Mouse (Mus musculus): ENCODE results near the gene Tti1. TPM values are rescaled to one million over a fixed set of nuclear protein-coding genes. Genes with fewer than 3 reads are reported as not detected.

Tti1 gene
- polyA plus RNA-seq, 1 experiment, result 11.3 TPM

DNA sequence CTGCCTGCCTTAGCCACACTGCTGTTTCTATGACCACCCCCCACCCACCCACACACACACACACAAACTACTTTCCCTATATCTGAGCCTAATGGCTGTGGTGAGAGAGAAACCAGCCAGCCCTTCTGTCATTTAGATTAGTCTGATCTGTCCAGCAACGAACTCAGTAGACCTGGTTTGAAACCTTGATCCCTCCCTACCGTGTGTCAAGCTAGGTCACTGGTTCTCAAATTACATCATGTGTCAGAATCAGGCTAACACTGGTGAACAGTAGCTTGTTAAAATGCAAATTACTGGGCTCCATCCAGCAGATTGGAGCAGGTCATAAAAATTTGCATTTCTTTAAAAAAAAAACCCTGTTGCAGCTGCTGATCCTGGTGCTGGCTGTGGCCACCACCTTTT is 70.5 kb downstream of the Tti1 start:
- no peaks in the 10 kb centered on the region for H3K79me2 ChIP-seq (ENCODE audit: control insufficient read depth, insufficient read depth)
- H3ac ChIP-seq (ENCODE audit: control insufficient read depth, insufficient read length), result no peak overlapping the region
- H3K4me3 ChIP-seq, result no peak overlapping the region
- H3K36me3 ChIP-seq (ENCODE audit: control insufficient read depth, insufficient read depth), result no peaks in the 10 kb centered on the region
- peaks cover 24% of the 10 kb centered on the region for H3K27me3 ChIP-seq (ENCODE audit: control insufficient read depth, insufficient read depth, insufficient read length)
- H3K4me2 ChIP-seq (ENCODE audit: low read depth), result no peak overlapping the region
- TF ChIP-seq MAX (IDR thresholded peaks at IDR 0.05; ENCODE audit: low read depth) (no peak), REST (IDR thresholded peaks at IDR 0.05; ENCODE audit: insufficient read depth, insufficient read length) (no peak), POLR2A (IDR thresholded peaks at IDR 0.05; ENCODE audit: insufficient read length, low read depth) (no peak), SRF (IDR thresholded peaks at IDR 0.05; ENCODE audit: control insufficient read depth, insufficient read length, low read depth) (no peak), CEBPB (IDR thresholded peaks at IDR 0.05; ENCODE audit: insufficient read depth, poor library complexity, severe bottlenecking) (no peak), USF1 (IDR thresholded peaks at IDR 0.05; ENCODE audit: low read depth) (no peak), MYOD1 (IDR thresholded peaks at IDR 0.05; ENCODE audit: control insufficient read depth in 1 of 3, insufficient read length in 2 of 3, low read depth in 2 of 3) (no peak), MYOG (IDR thresholded peaks at IDR 0.05; ENCODE audit: control insufficient read depth in 1 of 3, insufficient read depth in 1 of 3, insufficient read length in 2 of 3, low read depth in 2 of 3) (no peak), TCF12 (IDR thresholded peaks at IDR 0.05; ENCODE audit: insufficient read depth, poor library complexity, severe bottlenecking) (no peak), E2F4 (IDR thresholded peaks at IDR 0.05; ENCODE audit: insufficient read depth) (no peak), POLR2AphosphoS2 (IDR thresholded peaks at IDR 0.05; ENCODE audit: insufficient read length, low read depth) (no peak), TCF3 (IDR thresholded peaks at IDR 0.05; ENCODE audit: insufficient read length, low read depth) (no peak)

DNA sequence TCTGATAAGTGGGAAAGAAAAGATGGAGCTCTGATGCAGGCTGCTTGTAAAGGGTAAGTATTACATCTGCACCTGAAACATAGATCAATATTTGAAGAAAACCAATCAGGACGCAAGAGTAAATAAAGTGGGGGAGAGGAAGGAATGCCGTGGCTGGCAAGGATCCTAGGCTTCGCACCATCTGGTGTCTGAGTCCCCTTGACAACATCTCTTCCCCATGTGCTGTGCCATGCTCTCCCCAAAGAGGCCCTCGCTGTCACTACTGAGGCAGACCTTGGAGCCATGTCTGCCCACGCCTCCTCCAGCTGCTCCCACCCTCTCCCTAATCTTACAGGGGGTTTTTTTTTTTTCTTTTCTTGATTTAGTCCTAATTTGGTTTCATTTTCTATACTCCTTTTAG is 74.3 kb downstream of the Tti1 start:
- no peak overlapping the region for H3K4me2 ChIP-seq (ENCODE audit: low read depth)
- TF ChIP-seq E2F4 (IDR thresholded peaks at IDR 0.05; ENCODE audit: insufficient read depth), result no peak
- no peak for TF ChIP-seq CEBPB (IDR thresholded peaks at IDR 0.05; ENCODE audit: insufficient read depth, poor library complexity, severe bottlenecking)
- no peak for TF ChIP-seq SRF (IDR thresholded peaks at IDR 0.05; ENCODE audit: control insufficient read depth, insufficient read length, low read depth)
- no peak for TF ChIP-seq USF1 (IDR thresholded peaks at IDR 0.05; ENCODE audit: low read depth)
- no peak for TF ChIP-seq POLR2AphosphoS2 (IDR thresholded peaks at IDR 0.05; ENCODE audit: insufficient read length, low read depth)
- TF ChIP-seq REST (IDR thresholded peaks at IDR 0.05; ENCODE audit: insufficient read depth, insufficient read length), result no peak
- peaks cover 17% of the 10 kb centered on the region for H3K27me3 ChIP-seq (ENCODE audit: control insufficient read depth, insufficient read depth, insufficient read length)
- H3K79me2 ChIP-seq (ENCODE audit: control insufficient read depth, insufficient read depth), result no peaks in the 10 kb centered on the region
- no peaks in the 10 kb centered on the region for H3K36me3 ChIP-seq (ENCODE audit: control insufficient read depth, insufficient read depth)
- H3ac ChIP-seq (ENCODE audit: control insufficient read depth, insufficient read length), result no peak overlapping the region
- no peak overlapping the region for H3K4me3 ChIP-seq

GRCm38 (mm10) chr2:157944156-157944893 is 83.9 kb downstream of the Tti1 start:
- Histone ChIP-seq H3K4me3 (no peak overlapping the region), H3K27me3 (ENCODE audit: control insufficient read depth, insufficient read depth, insufficient read length) (peaks cover 61% of the 10 kb centered on the region), H3K79me2 (ENCODE audit: control insufficient read depth, insufficient read depth) (no peaks in the 10 kb centered on the region), H3K4me2 (ENCODE audit: low read depth) (no peak overlapping the region), H3ac (ENCODE audit: control insufficient read depth, insufficient read length) (no peak overlapping the region), H3K36me3 (ENCODE audit: control insufficient read depth, insufficient read depth) (no peaks in the 10 kb centered on the region)
- TF ChIP-seq USF1 (IDR thresholded peaks at IDR 0.05; ENCODE audit: low read depth) (no peak), CEBPB (IDR thresholded peaks at IDR 0.05; ENCODE audit: insufficient read depth, poor library complexity, severe bottlenecking) (no peak), TCF3 (IDR thresholded peaks at IDR 0.05; ENCODE audit: insufficient read length, low read depth) (no peak), POLR2AphosphoS2 (IDR thresholded peaks at IDR 0.05; ENCODE audit: insufficient read length, low read depth) (no peak), MYOG (IDR thresholded peaks at IDR 0.05; ENCODE audit: control insufficient read depth in 1 of 3, insufficient read depth in 1 of 3, insufficient read length in 2 of 3, low read depth in 2 of 3) (no peak), REST (IDR thresholded peaks at IDR 0.05; ENCODE audit: insufficient read depth, insufficient read length) (no peak), E2F4 (IDR thresholded peaks at IDR 0.05; ENCODE audit: insufficient read depth) (no peak), MAX (IDR thresholded peaks at IDR 0.05; ENCODE audit: low read depth) (no peak), POLR2A (IDR thresholded peaks at IDR 0.05; ENCODE audit: insufficient read length, low read depth) (no peak), SRF (IDR thresholded peaks at IDR 0.05; ENCODE audit: control insufficient read depth, insufficient read length, low read depth) (no peak), TCF12 (IDR thresholded peaks at IDR 0.05; ENCODE audit: insufficient read depth, poor library complexity, severe bottlenecking) (no peak), MYOD1 (IDR thresholded peaks at IDR 0.05; ENCODE audit: control insufficient read depth in 1 of 3, insufficient read length in 2 of 3, low read depth in 2 of 3) (no peak)

DNA sequence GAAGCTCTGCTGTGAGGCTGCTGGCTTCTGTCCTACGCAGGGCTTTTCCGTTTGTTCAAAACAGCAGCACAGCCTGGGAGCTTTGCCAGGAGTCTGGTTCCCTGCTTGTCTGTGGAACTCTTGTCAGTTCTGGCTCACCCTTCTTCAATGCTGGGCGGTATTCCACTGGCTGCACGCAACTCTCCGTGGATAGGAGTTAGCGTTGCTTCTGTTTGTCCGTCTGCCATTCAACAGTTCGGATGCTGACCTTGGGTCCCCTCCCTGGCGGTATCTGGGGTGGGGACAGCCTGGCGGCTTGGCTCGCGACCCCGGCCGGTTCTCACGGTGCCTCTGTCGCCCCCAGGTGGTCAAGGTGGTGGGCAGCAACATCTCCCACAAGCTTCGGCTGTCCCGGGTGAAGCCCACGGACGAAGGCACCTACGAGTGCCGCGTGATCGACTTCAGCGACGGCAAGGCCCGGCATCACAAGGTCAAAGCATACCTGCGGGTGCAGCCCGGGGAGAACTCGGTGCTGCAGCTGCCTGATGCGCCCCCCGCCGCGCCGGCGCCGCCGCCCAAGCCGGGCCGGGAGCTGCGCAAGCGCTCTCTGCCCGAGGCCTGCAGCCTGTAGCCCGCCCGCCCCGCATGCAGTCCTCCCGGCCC is 84.6 kb downstream of the Tti1 start:
- H3ac ChIP-seq (ENCODE audit: control insufficient read depth, insufficient read length), result no peak overlapping the region
- no peaks in the 10 kb centered on the region for H3K36me3 ChIP-seq (ENCODE audit: control insufficient read depth, insufficient read depth)
- peaks cover 67% of the 10 kb centered on the region for H3K27me3 ChIP-seq (ENCODE audit: control insufficient read depth, insufficient read depth, insufficient read length)
- H3K4me3 ChIP-seq, result no peak overlapping the region
- no peak overlapping the region for H3K4me2 ChIP-seq (ENCODE audit: low read depth)
- TF ChIP-seq MYOD1 (IDR thresholded peaks at IDR 0.05; ENCODE audit: control insufficient read depth in 1 of 3, insufficient read length in 2 of 3, low read depth in 2 of 3) (no peak), CEBPB (IDR thresholded peaks at IDR 0.05; ENCODE audit: insufficient read depth, poor library complexity, severe bottlenecking) (no peak), MAX (IDR thresholded peaks at IDR 0.05; ENCODE audit: low read depth) (no peak), POLR2AphosphoS2 (IDR thresholded peaks at IDR 0.05; ENCODE audit: insufficient read length, low read depth) (no peak), TCF12 (IDR thresholded peaks at IDR 0.05; ENCODE audit: insufficient read depth, poor library complexity, severe bottlenecking) (no peak)
- H3K79me2 ChIP-seq (ENCODE audit: control insufficient read depth, insufficient read depth), result no peaks in the 10 kb centered on the region

Data from myocyte (in vitro differentiated cells).